Mouse (Mus musculus): ENCODE results near the gene Ptprq.

Ptprq gene

GRCm38 (mm10) chr10:107486770-107487169 is 233.1 kb downstream of the Ptprq start:
- no peak for DNase-seq

DNA sequence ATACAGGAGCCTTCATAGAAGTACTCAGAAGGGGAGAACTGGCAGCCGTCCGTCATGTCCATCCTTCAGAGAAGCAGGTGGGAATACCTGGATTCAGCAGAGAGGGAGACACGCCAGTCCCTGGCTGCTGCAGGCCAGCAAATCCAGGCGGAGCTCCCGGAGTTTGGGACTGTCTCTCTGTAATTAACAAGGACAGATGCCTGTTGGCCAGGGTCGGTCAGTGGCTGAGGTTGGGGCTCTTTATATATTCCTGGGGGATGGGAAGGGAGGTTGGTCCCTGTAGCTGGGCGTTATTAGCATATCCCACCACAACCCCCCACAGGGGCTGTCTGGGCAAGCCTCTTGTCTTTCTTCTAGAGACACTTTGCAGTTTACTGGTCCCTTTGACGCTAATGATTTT is 234.0 kb downstream of the Ptprq start, which contains the start of gene Myf5:
Myf5 (minus strand) TSS at position 265 of the 400 bp plus-strand sequence.
- DNase-seq = no peak

DNA sequence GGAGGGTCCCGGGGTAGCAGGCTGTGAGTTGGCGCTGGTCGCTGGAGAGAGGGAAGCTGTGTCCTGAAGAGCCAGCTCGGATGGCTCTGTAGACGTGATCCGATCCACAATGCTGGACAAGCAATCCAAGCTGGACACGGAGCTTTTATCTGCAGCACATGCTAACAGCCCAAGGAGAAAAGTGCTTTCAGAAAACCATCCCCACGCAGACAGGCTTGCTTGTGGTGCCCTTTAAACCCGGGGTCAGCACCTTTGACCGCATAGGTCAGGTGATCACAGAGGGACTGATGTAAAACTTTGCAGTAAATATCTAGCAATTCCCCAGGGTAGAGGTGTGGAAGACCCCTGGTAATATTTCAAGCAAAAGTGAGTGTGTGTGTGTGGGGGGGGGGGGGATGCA is 235.8 kb downstream of the Ptprq start:
- DNase-seq = no peak

GRCm38 (mm10) chr10:107473497-107473896 is 246.4 kb downstream of the Ptprq start:
- DNase-seq = no peak

GRCm38 (mm10) chr10:107471712-107472111 is 248.1 kb downstream of the Ptprq start:
- DNase-seq = no peak

GRCm38 (mm10) chr10:107467819-107468218 is 252.0 kb downstream of the Ptprq start:
- no peak for DNase-seq
